Mouse (Mus musculus): Measurements from ENCODE around the gene Lrif1. TPM values are rescaled to one million over a fixed set of nuclear protein-coding genes. Genes with fewer than 3 reads are reported as not detected.
A peak's percentile ranks its signal among the peaks of the same experiment; 100 is the strongest.
"Not testable (repeated sequence)": the region's sequence is repeated elsewhere in the genome, so short reads cannot be mapped to it uniquely, and the experiment has no call there.

Lrif1 gene
- total RNA-seq (2017) = 36.1 and 56.0 TPM in 2 replicates

DNA sequence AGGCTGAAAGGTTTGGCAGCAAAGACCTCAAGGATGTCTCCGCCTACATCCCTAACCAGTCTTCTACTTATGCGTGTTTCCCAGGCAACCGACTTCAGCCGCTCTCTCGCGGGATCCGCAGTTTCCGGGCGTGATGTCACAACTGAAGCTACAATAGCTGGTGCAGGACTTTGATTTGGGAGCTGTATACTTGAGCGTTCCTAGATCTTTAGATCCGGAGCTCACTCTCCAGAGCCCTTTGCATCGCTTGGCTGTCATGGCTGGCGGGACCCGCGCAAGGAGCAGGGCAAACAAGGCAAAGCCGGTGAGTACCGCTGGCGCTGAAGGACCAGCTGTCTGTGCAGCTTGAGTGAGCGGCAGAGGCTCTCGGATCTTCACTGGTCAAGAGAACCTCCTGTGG is at the start of gene Lrif1:
TSS of gene Lrif1 (plus strand) at position 158 of the 400 bp plus-strand sequence.
- ATAC-seq (replicated peaks; ENCODE audit: low read depth, poor library complexity, severe bottlenecking) = peak; percentile 98

DNA sequence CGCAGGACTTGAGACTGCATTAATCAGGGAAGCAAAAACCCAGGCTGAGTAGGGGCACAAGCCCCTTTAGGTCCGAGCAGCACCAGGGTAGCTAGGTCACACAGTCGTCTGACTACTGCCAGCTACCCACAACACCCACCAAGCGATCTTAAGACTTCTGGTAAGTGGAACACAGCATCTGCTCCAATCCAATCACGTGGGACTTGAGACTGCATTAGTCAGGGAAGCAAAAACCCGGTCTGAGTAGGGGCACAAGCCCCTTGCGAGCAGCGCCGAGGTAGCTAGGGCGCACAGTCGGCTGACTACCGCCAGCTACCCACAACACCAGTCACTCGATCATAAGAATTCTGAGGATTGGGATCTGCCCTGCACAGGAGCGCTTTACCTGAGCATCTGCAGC is 12.0 kb upstream of the Lrif1 start:
- ATAC-seq (replicated peaks; ENCODE audit: low read depth, poor library complexity, severe bottlenecking) = not testable (repeated sequence)

DNA sequence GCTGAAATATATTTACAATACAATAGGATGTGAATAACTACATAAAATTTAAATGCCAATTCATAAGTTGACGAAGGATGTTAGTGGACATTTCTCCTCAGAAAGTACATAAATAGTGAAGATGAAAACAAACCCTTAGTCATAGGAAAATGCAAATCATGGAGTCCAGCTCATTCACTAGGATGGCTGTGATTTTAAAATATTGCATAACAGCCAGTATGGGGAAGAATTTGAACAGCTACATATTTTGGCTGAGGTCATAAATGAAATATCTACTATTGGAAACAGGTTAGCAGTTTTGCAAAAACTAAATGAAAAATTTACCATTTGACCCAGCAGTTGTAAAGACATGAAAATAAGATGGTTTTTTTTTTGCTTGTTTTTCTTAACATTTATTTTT is 594 bp downstream of the Lrif1 start:
- 0 out of 2 replicates have a peak, but pooled peaks have one; percentile 6 for ATAC-seq (replicated peaks; ENCODE audit: low read depth, poor library complexity, severe bottlenecking)

DNA sequence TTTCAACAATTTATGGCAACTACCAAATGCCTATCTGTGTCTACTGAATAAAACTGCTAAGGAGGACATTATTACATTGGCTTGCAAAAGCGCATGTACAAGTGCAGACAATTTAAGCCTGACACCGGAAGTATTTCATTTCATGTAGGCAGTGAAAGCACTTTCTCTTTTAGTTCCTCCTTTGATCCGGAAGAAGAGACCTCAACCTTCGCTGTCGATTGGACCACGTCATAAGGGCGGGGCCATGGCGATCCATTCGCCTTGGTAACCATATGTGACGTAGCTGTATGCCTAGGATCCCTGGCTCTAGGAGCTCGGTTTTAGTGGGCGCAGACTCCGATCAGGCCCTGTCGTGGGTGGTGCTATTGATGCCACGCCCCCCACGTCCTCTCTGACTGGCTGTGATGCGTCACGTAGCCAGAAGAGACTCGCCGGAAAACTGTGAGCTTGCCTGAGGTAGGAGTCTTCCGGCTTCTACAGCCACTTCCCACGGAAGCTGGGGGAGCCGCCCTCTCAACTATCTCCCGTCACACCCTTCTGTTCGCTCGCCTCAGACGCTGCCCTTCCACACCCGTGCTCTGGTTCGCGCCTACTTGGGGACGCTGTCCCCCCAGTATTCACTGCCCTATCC is 36.7 kb downstream of the Lrif1 start:
- ATAC-seq (replicated peaks; ENCODE audit: low read depth, poor library complexity, severe bottlenecking) = peak; percentile 90

DNA sequence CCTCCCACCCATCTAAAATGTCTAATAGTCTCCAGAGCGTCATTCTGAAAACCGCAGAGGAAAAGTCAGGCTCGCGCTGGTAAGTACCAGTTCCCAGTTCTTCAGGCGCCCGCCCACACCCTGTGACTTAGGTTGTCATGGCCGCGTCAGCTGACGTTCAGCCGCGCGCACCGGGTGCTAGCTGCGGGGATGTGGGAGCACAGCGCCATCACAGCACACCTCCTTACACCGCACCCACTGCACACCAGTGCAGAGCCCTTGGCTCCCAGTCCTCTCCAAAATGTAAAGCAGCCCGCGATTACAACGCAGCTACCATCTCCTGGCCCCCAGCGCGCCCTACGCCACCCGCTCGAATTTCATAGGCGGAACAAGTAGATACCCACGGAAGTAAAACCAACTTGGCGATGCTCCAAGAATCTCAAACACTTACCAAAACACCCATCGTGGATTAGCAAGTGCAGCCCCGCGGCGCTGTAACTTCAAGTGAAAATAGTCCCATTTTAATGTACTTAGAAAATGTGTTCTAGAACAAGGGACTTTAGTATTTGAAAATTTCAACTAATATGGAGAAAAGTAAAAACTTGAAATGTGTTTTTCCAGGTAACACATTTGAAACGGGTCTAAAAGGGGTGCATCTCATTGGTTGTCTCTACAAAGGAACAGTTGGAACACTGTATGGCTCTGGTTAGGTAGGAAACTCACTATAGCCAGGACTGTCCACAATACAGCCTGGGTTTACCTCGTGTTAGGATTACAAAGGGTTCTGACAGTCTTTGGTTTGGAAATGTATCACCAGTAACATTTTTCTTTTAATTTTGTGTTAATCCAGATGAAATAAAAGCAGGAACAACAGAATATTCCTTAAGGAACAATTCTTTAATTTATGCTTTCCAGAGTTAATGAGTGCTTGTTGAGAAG is 37.5 kb downstream of the Lrif1 start:
- peak; percentile 76 for ATAC-seq (replicated peaks; ENCODE audit: low read depth, poor library complexity, severe bottlenecking)

DNA sequence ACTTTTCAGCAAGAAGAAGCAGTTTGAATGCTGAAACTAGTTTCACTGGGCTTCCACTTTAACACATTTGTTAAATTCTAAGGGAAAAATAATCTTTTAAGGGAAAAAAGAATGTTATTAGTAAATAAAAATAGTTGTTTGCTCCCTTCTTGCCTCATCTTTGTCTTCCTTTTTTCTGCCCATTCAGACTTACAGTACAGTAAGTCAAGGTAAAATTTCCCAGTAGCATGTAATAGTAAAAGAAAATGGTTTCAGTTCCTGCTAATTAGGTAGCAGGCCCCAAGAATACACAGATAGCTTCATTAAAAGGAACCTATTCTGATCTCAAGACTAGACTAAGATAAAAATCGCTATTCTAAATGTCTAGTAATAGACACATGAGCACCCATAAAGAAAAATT is 71.1 kb downstream of the Lrif1 start:
- no peak for ATAC-seq (replicated peaks; ENCODE audit: low read depth, poor library complexity, severe bottlenecking)

DNA sequence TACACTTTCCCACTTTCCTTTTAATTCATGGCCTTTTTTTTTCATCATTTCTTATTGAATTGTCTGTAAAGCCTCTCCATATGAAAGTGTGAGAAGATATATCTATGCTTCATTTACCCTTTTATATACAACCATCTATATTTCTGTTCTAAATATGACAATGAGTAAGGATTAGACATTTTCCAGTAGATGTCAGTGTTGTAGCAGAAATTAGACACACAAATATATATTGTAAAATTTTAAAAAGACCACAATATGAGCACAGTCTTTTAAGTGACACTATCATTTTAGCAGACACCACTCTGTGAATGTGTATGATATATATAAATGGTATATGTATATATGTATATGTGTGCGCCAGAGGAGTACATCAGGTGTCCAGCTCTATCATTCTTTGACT is 87.0 kb downstream of the Lrif1 start:
- ATAC-seq (replicated peaks; ENCODE audit: low read depth, poor library complexity, severe bottlenecking) = peak; percentile 63; the same call in 1 of the 2 replicates

DNA sequence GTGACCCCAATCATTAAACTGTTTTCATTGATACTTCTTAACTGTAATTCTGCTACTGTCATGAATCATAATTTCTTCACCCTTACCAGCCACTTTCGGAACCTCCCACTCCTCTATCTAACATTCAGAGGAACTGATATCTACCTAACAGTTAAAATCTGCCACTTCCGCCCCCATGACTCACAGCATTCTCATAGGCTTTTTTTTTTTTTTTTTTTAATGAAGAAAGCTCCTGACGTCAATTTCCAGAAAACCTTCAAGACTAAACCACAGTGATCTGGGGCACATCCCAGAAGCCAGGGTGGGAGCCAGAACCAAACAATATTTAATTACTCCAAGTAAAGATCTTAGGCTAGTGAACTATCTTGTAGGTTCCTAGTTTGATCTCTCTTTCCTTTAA is 100.3 kb downstream of the Lrif1 start:
- ATAC-seq (replicated peaks; ENCODE audit: low read depth, poor library complexity, severe bottlenecking) = peak; percentile 48

Other genes starting within 250 kb of the Lrif1 start
- 16.2 and 18.0 TPM in 2 replicates for gene Dennd2d, start 202.6 kb upstream of the Lrif1 start, total RNA-seq (2017)
- 14.1 and 21.6 TPM in 2 replicates for gene Dram2, start 137.2 kb upstream of the Lrif1 start, total RNA-seq (2017)
- gene Cept1, start 137.2 kb upstream of the Lrif1 start, total RNA-seq (2017) = 47.6 and 57.6 TPM in 2 replicates
- 158 and 179 TPM in 2 replicates for gene Cd53, start 105.2 kb downstream of the Lrif1 start, total RNA-seq (2017)
- gene Olfr266, start 141.3 kb downstream of the Lrif1 start, total RNA-seq (2017) = not detected in 2 replicates

Measured in common myeloid progenitor, adult 5-6 weeks (primary cell).